Mouse (Mus musculus): ENCODE measurements at regions not wholly inside any gene's neighbourhood (a gene's known extent, or its start where the extent isn't known, plus 50 kb on each side); places are given as distances from the start of the nearest gene placed in this dataset.

DNA sequence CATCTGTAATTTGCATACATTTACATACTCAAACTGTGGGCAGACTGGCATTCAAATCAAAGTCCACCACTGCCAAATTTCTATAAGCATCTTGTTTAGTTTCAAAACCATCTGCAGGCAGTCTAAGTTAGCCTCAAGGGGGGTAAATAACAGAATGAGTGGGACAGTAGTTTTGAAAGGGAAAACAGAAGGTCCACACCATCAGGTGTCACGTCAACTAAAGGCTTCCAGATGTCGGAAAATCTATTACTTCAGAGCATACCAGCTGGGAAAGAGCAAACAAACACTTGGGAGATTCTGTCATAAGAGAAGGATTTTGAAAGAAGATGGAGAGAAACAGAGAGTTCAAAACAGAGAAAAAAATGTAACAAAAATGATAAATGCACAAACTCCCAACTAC lies 402.1 kb upstream of the Rack1 start:
- TF ChIP-seq CTCF (IDR thresholded peaks at IDR 0.05; ENCODE audit: insufficient read depth, low read depth, low read length) (no peak), POLR2A (IDR thresholded peaks at IDR 0.05; ENCODE audit: insufficient read depth, low read depth, low read length) (no peak)
